Mouse (Mus musculus): Measurements from ENCODE around the gene Ndufa4l2. TPM values are rescaled to one million over a fixed set of nuclear protein-coding genes. Genes with fewer than 3 reads are reported as not detected.

Gene Ndufa4l2
- 28.4 and 32.1 TPM in 2 replicates for polyA plus RNA-seq (2012; rRNA removed)

GRCm38 (mm10) chr10:127514764-127515163 is at the start of gene Ndufa4l2:
Gene Ndufa4l2, plus strand, starts transcription at chr10:127514967.

GRCm38 (mm10) chr10:127500894-127501893 is 13.6 kb upstream of the Ndufa4l2 start, which contains the start of gene Stac3:
Gene Stac3, plus strand, starts transcription at chr10:127501686.

GRCm38 (mm10) chr10:127522088-127522581 is 7.4 kb downstream of the Ndufa4l2 start, which contains the start of gene Shmt2:
Gene Shmt2, minus strand, starts transcription at chr10:127522444.

GRCm38 (mm10) chr10:127534036-127534928 is 19.5 kb downstream of the Ndufa4l2 start, which contains the start of gene Nxph4:
Gene Nxph4, minus strand, starts transcription at chr10:127534559.

Other genes with a start within 250 kb of the Ndufa4l2 start
- 108 and 112 TPM in 2 replicates for gene Dctn2, start 248.6 kb upstream of the Ndufa4l2 start, polyA plus RNA-seq (2012; rRNA removed)
- gene Mbd6, start 225.9 kb upstream of the Ndufa4l2 start, polyA plus RNA-seq (2012; rRNA removed): 35.2 and 37.4 TPM in 2 replicates
- gene Mars, start 203.2 kb upstream of the Ndufa4l2 start, polyA plus RNA-seq (2012; rRNA removed): 31.8 and 34.2 TPM in 2 replicates
- gene Arhgap9, start 193.0 kb upstream of the Ndufa4l2 start, polyA plus RNA-seq (2012; rRNA removed): 1.1 and 2.8 TPM in 2 replicates
- gene Gli1, start 173.0 kb upstream of the Ndufa4l2 start, polyA plus RNA-seq (2012; rRNA removed): 5.7 and 9.6 TPM in 2 replicates
- not detected in 2 replicates for gene Inhbe, start 160.6 kb upstream of the Ndufa4l2 start, polyA plus RNA-seq (2012; rRNA removed)
- gene Inhbc, start 144.5 kb upstream of the Ndufa4l2 start, polyA plus RNA-seq (2012; rRNA removed): 0.09 and 0.10 TPM in 2 replicates
- 64.7 and 74.9 TPM in 2 replicates for gene R3hdm2, start 134.6 kb upstream of the Ndufa4l2 start, polyA plus RNA-seq (2012; rRNA removed)
- 2.1 and 3.9 TPM in 2 replicates for gene Stac3, start 13.3 kb upstream of the Ndufa4l2 start, polyA plus RNA-seq (2012; rRNA removed)
- 34.0 and 35.9 TPM in 2 replicates for gene Shmt2, start 7.5 kb downstream of the Ndufa4l2 start, polyA plus RNA-seq (2012; rRNA removed)
- gene Nxph4, start 19.6 kb downstream of the Ndufa4l2 start, polyA plus RNA-seq (2012; rRNA removed): 0.22 and 0.43 TPM in 2 replicates
- gene Lrp1, start 106.2 kb downstream of the Ndufa4l2 start, polyA plus RNA-seq (2012; rRNA removed): 65.5 and 79.6 TPM in 2 replicates
- 27.3 and 36.1 TPM in 2 replicates for gene Stat6, start 128.0 kb downstream of the Ndufa4l2 start, polyA plus RNA-seq (2012; rRNA removed)
- 1.5 and 1.7 TPM in 2 replicates for gene Nemp1, start 151.9 kb downstream of the Ndufa4l2 start, polyA plus RNA-seq (2012; rRNA removed)
- 14.6 and 15.5 TPM in 2 replicates for gene Nab2, start 153.6 kb downstream of the Ndufa4l2 start, polyA plus RNA-seq (2012; rRNA removed)
- 15.6 and 18.5 TPM in 2 replicates for gene Myo1a, start 190.2 kb downstream of the Ndufa4l2 start, polyA plus RNA-seq (2012; rRNA removed)
- not detected in 2 replicates for gene Tac2, start 209.5 kb downstream of the Ndufa4l2 start, polyA plus RNA-seq (2012; rRNA removed)
- 1.7 and 2.2 TPM in 2 replicates for gene Zbtb39, start 224.6 kb downstream of the Ndufa4l2 start, polyA plus RNA-seq (2012; rRNA removed)
- 1.2 and 1.4 TPM in 2 replicates for gene Gpr182, start 236.8 kb downstream of the Ndufa4l2 start, polyA plus RNA-seq (2012; rRNA removed)
- gene Rdh1, start 244.8 kb downstream of the Ndufa4l2 start, polyA plus RNA-seq (2012; rRNA removed): 0.01 and 0.10 TPM in 2 replicates
- 0.15 and 0.23 TPM in 2 replicates for gene Rdh16f1, start 244.8 kb downstream of the Ndufa4l2 start, polyA plus RNA-seq (2012; rRNA removed)

Data from stomach, adult 2 months (tissue).